Mouse (Mus musculus) spleen, postnatal 36 days (tissue): ENCODE results near the gene Sox13.
"Not testable (repeated sequence)": the region's sequence is repeated elsewhere in the genome, so short reads cannot be mapped to it uniquely, and the experiment has no call there.

ENCODE experiments used
- DNase-seq, 2 experiments: peaks; one replicate each; pipeline ENCODE4 v3.0.0; 2022; ENCODE audit warnings: low spot score in 2 of 2, mixed read lengths in 1 of 2

The Sox13 gene

GRCm38 (mm10) chr1:133368644-133369043 is 55.5 kb downstream of the Sox13 start:
- DNase-seq: no peak

- DNase-seq: no peak
Measured at GRCm38 (mm10) chr1:133367606-133368488, 56.3 kb downstream of the Sox13 start.

GRCm38 (mm10) chr1:133366951-133367605 is 57.1 kb downstream of the Sox13 start:
- DNase-seq: no peak

- DNase-seq: no peak
Measured at GRCm38 (mm10) chr1:133364890-133365289, 59.3 kb downstream of the Sox13 start.

- no peak for DNase-seq
Measured at GRCm38 (mm10) chr1:133364022-133364630, 60.1 kb downstream of the Sox13 start.

GRCm38 (mm10) chr1:133363276-133364021 is 60.7 kb downstream of the Sox13 start, which contains the start of gene Etnk2:
TSS of gene Etnk2 (plus strand) at chr1:133363572.
- DNase-seq: peak; percentile 42 to 48

- no peak for DNase-seq
Measured at GRCm38 (mm10) chr1:133362103-133362502, 62.1 kb downstream of the Sox13 start.

- no peak for DNase-seq
Measured at GRCm38 (mm10) chr1:133361006-133361405, 63.2 kb downstream of the Sox13 start.

GRCm38 (mm10) chr1:133356330-133356729 is 67.8 kb downstream of the Sox13 start:
- peak; percentile 74 to 76 for DNase-seq

- DNase-seq: no peak
Measured at GRCm38 (mm10) chr1:133355912-133356311, 68.3 kb downstream of the Sox13 start.

- DNase-seq: no peak
Measured at GRCm38 (mm10) chr1:133355469-133355868, 68.7 kb downstream of the Sox13 start.

- DNase-seq: peak; percentile 74
Measured at GRCm38 (mm10) chr1:133353371-133353809, 70.8 kb downstream of the Sox13 start.

GRCm38 (mm10) chr1:133351762-133352161 is 72.4 kb downstream of the Sox13 start:
- DNase-seq: no peak

GRCm38 (mm10) chr1:133350210-133350609 is 74.0 kb downstream of the Sox13 start, which contains the start of gene Ren1:
TSS of gene Ren1 (plus strand) at chr1:133350510.
- DNase-seq: no peak

- DNase-seq: peak; percentile 56 to 60
Measured at GRCm38 (mm10) chr1:133347693-133348520, 76.3 kb downstream of the Sox13 start.

GRCm38 (mm10) chr1:133347226-133347625 is 77.0 kb downstream of the Sox13 start:
- no peak for DNase-seq

GRCm38 (mm10) chr1:133346531-133346930 is 77.6 kb downstream of the Sox13 start:
- DNase-seq: no peak

- no peak for DNase-seq
Measured at GRCm38 (mm10) chr1:133344357-133344756, 79.8 kb downstream of the Sox13 start.

- not testable (repeated sequence) for DNase-seq
Measured at GRCm38 (mm10) chr1:133340403-133340802, 83.8 kb downstream of the Sox13 start.

GRCm38 (mm10) chr1:133333937-133334336 is 90.2 kb downstream of the Sox13 start:
- DNase-seq: no peak
